ENCODE assay signal across 14 mouse cellular contexts in genomic region chr17:28643697-28644096, GRCm38 (mm10). TPM values are rescaled to one million over a fixed set of nuclear protein-coding genes. Genes with fewer than 3 reads are reported as not detected.
"Had no signal": no experiment of that assay in that cellular context is flagged by ENCODE, and none has a peak within 500 bp of the region (broad histone marks: within the 10 kb centered on the region; RNA-seq: fewer than 3 reads in every experiment).

No protein-coding gene starts in this region.

- H3K4me1 ChIP-seq: intestine, embryonic 15.5 days; midbrain, embryonic 13.5 days; neural tube, embryonic 15.5 days had no signal

- H3K4me2 ChIP-seq: intestine, embryonic 15.5 days; limb, embryonic 12.5 days; midbrain, embryonic 13.5 days; neural tube, embryonic 15.5 days had no signal

- H3K9me3 ChIP-seq: intestine, embryonic 15.5 days; limb, embryonic 12.5 days; midbrain, embryonic 13.5 days; neural tube, embryonic 15.5 days had no signal

- H3K36me3 ChIP-seq: intestine, embryonic 15.5 days; limb, embryonic 12.5 days; midbrain, embryonic 13.5 days; neural tube, embryonic 15.5 days had no signal

- H3K4me3 ChIP-seq: intestine, embryonic 15.5 days; layer of hippocampus, adult 2 months; left cerebral cortex, adult 2 months; limb, embryonic 12.5 days; midbrain, embryonic 13.5 days; neural tube, embryonic 15.5 days had no signal

- DNase-seq: kidney, adult 8-10 months; kidney, postnatal 4 days; lung, adult 18-20 months; right cerebral cortex, adult 18-20 months; right cerebral cortex, postnatal 25 days had no signal

- H3K27me3 ChIP-seq: intestine, embryonic 15.5 days; limb, embryonic 12.5 days; midbrain, embryonic 13.5 days; neural tube, embryonic 15.5 days had no signal

- H3K27ac ChIP-seq: hindbrain, postnatal 0 days; intestine, embryonic 15.5 days; layer of hippocampus, adult 2 months; left cerebral cortex, adult 2 months; limb, embryonic 12.5 days; liver, embryonic 14.5 days; midbrain, embryonic 13.5 days; neural tube, embryonic 15.5 days had no signal

- ATAC-seq: hindbrain, postnatal 0 days; midbrain, embryonic 13.5 days had no signal

- H3K9ac ChIP-seq: intestine, embryonic 15.5 days; limb, embryonic 12.5 days; liver, embryonic 14.5 days; midbrain, embryonic 13.5 days; neural tube, embryonic 15.5 days had no signal

RNA-seq across cellular contexts. Expression of gene Slc26a8, which starts 46.3 kb away (rescaled TPM):
- total RNA-seq: liver, adult 2 months had no signal
